Mouse (Mus musculus): ENCODE data around the gene Psen1.

- TF ChIP-seq CTCF (IDR thresholded peaks at IDR 0.05; ENCODE audit: low read depth) = no peak
- no peak for TF ChIP-seq EP300 (optimal IDR thresholded peaks at IDR 0.05)
Measured at GRCm38 (mm10) chr12:83758735-83759134, 70.8 kb downstream of the Psen1 start.

All from stomach, postnatal 0 days (tissue).